Mouse (Mus musculus) gastrocnemius, postnatal 36 days (tissue): Measurements from ENCODE around the gene Dctn3. TPM values are rescaled to one million over a fixed set of nuclear protein-coding genes. Genes with fewer than 3 reads are reported as not detected.
A peak's percentile ranks its signal among the peaks of the same experiment; 100 is the strongest.
"Not testable (repeated sequence)": the region's sequence is repeated elsewhere in the genome, so short reads cannot be mapped to it uniquely, and the experiment has no call there.

Experiments used
- DNase-seq, 2 experiments: peaks; one replicate each; pipeline ENCODE4 v3.0.0; 2022
- intact Hi-C: fragments of 180-260 bp; cut with DNase I; formaldehyde crosslinking; loops from one replicate; pipeline ENCODE4 v1.15.1; 2025
- long read RNA-seq, 2 experiments: library from polyadenylated mRNA; stranded (forward); transcript quantifications; one replicate each; pipeline ENCODE4 v2.0.0; 2021
- total RNA-seq, 2 experiments: library from RNA; stranded (reverse); gene quantifications; 2 replicates each; pipeline ENCODE4 v1.2.3; 2021

Gene Dctn3
- total RNA-seq, result 10 to 100 TPM; 40.9 to 41.9 TPM
- long read RNA-seq, experiment 1, transcript Dctn3-201 (7 exons, 973 nt), result major isoform, 104 of 112 reads
- long read RNA-seq, experiment 1, partial matches to known transcripts, result 5 of 112 reads
- long read RNA-seq, experiment 1, other reads (novel, unspliced or antisense), result 3 of 112 reads
- long read RNA-seq, experiment 2, transcript Dctn3-201 (7 exons, 973 nt), result major isoform, 97 of 105 reads
- long read RNA-seq, experiment 2, partial matches to known transcripts, result 4 of 105 reads
- long read RNA-seq, experiment 2, other reads (novel, unspliced or antisense), result 2 of 105 reads

GRCm38 (mm10) chr4:41722918-41723351 lies at the start of gene Dctn3:
Gene Dctn3 (minus strand): TSS chr4:41723170.
- peak; percentile 72 to 77 for DNase-seq
- intact Hi-C loops, result no loop called here

DNA sequence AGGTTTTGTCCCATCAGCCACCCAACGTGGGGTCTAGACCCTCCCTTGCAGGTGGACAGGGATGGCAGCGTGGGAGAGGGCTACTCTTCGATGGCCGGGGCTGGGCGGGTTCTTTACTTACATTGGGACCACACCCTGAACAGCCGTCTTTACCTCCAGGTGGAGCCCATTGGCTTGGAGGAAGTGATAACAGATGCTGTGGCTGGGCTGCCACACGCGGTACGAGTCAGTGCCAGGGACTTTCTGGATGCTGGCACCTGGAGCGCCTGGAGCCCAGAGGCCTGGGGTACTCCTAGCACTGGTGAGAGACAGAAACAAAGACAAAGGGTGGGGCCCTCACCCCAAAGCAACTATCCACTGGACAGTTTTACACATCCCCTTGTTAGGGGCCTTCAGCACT lies 44.3 kb upstream of the Dctn3 start:
- DNase-seq, intact Hi-C loops: not testable (repeated sequence)

GRCm38 (mm10) chr4:41763176-41763575 lies 40.2 kb upstream of the Dctn3 start:
- DNase-seq, intact Hi-C loops: not testable (repeated sequence)

GRCm38 (mm10) chr4:41762688-41763114 lies 39.7 kb upstream of the Dctn3 start:
- intact Hi-C loops, result not testable (repeated sequence)
- peak; percentile 77 to 88 for DNase-seq

GRCm38 (mm10) chr4:41762099-41762687 lies 39.2 kb upstream of the Dctn3 start:
- intact Hi-C loops, result no loop called here
- DNase-seq, result no peak

DNA sequence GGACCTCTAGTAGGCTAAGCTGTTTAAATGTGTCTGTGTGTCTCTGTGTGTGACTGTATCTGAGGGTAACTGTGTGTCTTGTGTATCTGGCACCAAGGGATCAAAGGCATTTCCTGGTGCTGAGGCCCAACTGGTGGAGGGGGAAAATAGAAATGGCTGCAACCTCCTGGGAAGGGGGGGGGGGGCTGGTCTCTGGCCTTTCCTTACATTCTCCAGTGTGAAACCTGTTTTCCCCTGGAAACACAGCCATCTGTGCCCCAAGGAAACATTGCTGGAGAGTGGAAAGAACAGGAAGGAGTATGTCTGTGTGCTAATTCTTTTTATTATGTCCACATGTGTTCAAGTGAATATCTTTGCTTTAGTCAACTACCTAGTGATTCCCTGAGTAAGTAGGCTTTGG lies 38.7 kb upstream of the Dctn3 start:
- intact Hi-C loops, result no loop called here
- no peak for DNase-seq

- DNase-seq, result no peak
- intact Hi-C loops, result no loop called here
Observed at GRCm38 (mm10) chr4:41760911-41761310, 37.9 kb upstream of the Dctn3 start.

DNA sequence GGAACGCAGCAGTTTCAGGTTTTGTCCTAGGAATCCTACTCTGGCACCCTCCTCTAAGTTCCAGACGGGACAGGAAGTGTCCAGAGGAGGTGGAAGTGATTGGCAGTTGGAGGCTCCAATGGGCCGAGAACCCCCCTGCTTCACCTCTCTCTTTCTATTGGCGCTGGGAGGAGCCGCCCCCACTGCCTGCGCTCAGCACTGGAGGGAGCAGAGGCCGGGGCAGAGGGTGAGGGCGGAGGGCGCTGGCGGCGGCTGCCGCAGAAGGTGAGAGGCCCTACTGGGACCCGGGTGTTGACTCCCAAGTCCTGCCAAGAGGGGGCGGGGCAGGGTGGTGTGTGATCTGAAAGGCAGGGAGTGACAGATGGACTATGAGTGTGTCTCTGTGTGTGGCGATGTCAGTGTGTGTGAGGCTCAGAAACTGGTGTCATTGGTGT lies 37.3 kb upstream of the Dctn3 start:
- peak; percentile 86 to 92 for DNase-seq
- intact Hi-C loops, result no loop called here

DNA sequence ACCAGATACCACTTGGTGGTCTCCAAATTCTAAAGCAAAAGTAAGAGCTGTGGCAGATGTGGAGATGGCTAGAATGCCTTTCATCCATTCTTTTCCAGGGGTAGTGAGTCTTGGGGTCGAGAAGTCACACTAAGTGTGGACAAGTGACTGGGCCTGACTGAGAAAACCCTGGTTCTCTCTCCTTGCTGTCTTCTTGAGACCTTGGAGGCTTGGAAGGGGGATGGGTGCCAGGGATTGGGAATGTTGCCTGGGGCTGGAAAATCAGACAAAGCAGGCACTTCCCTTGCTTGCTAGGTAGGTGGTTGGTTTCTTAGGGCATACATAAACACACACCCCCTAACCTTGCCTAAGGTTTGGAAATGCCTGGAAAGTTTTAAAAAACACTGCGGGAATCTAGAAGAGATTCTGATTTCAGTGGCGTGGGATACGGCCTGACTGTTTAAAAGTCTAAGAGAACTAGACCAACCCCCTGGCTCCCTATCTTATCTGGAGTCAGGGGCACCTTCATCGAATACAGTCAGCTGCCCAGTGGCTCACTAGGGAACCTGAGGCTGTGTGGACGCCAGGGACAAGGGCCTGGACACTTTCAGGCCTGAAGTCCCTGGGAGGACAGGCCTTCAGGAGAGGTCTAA lies 36.8 kb upstream of the Dctn3 start:
- no peak for DNase-seq
- intact Hi-C loops, result no loop called here

DNA sequence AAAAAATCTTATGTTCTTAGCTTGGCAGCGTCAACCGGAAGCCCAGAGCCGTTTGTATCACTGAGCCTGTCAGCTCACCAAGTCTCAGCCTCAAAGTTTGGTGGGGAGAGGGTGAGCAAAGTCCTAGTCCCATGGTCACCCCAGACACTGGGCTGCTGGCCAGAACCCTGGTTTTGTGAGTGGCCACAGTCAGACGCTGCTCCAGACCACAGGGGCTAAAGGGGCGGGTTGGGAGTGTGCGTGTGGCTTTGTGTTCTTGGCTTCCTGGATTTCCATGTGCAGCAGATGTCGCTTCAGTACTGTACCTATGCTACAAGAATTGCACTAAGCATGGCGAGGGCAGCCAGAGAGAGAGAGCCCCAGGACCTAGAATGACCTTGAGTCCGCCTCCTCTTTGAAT lies 36.2 kb upstream of the Dctn3 start:
- DNase-seq, result no peak
- intact Hi-C loops, result no loop called here

DNA sequence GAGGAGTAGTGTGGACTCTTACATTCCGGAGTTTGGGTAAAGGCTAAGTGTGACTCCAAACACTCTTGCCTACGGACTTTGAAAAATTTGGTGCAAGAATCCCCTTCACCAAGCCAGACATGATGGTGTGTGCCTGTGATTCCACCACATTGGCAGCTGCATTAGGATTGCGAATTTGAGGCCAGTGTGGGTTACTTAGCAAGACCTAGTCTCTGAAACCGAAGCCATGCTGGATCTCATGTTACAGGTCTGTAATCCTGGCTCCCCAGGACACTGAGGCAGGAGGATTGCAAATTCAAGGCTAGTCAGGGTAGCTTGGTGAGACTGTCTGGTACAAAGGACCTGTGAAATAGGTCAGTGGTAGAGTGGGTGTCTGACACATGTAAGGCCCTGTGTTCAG lies 35.7 kb upstream of the Dctn3 start:
- no peak for DNase-seq
- intact Hi-C loops, result no loop called here

- DNase-seq, result no peak
- intact Hi-C loops, result no loop called here
Observed at GRCm38 (mm10) chr4:41758021-41758420, 35.1 kb upstream of the Dctn3 start.

DNA sequence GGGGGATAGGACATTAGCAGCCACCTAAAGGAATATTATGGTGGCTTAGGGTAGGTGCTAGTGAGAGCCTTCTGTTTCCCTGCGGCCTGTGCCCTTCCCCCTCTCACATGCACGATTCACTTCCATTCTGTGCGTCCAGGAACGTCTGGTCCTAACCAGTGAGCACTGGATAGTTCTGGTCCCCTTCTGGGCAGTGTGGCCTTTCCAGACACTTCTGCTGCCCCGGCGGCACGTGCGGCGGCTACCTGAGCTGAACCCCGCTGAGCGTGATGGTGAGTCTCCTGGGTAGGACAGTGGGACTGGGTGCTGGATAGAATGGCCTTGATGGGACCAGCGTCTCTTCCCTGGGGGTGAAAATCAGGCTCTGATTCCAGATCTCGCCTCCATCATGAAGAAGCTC lies 34.4 kb upstream of the Dctn3 start:
- intact Hi-C loops, result no loop called here
- DNase-seq, result no peak

GRCm38 (mm10) chr4:41756440-41756839 lies 33.5 kb upstream of the Dctn3 start:
- no peak for DNase-seq
- intact Hi-C loops, result no loop called here

DNA sequence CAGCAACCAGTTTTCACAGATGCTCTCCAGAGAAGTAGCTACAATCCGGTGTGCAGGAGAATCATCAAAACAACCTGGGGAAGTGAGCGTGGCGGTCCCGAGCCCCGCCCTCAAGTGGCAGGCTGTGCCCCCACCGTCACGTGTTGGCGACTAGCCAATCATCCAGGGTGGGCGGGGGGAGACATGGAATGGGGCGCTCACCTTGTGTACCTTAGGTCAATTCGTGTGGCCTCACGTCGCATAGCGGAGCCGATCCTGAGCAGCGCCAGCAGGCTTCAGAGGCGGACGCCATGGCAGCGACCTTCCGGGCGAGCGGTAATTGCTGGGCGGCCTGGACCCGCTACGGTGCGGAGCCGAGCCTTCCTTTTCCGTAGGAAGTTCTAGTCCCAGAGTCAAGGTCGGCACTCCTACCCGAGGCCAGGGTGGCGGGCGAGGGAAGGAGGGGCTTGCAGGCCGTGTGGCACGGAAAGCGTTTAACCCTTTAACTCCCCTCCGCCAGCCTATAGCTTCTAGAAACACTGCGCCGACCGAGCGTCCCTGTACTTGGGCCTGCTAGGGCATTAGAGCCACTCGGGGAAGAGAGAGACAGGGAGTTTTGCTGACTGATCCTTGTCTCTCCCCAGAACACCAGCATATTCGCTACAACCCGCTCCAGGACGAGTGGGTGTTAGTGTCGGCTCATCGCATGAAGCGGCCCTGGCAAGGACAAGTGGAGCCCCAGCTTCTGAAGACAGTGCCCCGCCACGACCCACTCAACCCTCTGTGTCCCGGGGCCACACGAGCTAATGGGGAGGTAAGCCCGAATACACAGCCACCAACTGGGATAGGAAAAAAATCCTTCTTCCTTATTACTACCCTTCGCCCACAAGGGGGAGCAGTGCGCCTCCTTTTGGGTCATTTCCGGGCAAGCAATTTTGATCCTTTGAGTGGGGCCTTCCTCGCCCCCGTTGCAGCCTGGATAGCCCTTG lies 32.7 kb upstream of the Dctn3 start, which contains the start of gene Sigmar1:
Gene Sigmar1, minus strand, starts transcription at position 820 of the 968 bp plus-strand sequence.
- peak; percentile 82 for DNase-seq
- intact Hi-C loops, result no loop called here

GRCm38 (mm10) chr4:41754797-41755337 lies 31.9 kb upstream of the Dctn3 start, which contains the start of gene Galt:
Gene Galt (plus strand): TSS chr4:41755228.
- no peak for DNase-seq
- intact Hi-C loops, result no loop called here

GRCm38 (mm10) chr4:41745021-41745420 lies 22.1 kb upstream of the Dctn3 start:
- DNase-seq, result no peak
- intact Hi-C loops, result no loop called here

DNA sequence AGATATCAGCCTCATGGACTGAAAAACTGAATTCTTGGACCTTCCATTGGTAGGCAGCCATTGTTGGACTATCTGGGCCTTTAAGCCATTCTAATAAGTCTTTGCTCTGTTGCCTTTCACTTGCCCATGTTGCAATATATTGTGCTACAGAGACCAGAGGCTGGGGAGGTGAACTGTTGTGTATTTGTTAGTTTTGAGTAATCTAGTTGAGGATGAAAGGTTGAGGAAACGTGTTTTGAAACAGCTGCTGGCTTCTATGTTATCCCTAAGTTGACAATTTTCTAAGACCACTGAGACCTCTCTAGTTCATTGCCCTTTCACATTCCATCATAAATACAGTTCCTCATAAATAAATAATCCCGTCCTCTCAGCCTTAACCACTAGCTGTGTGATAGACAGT lies 21.2 kb upstream of the Dctn3 start:
- intact Hi-C loops, result no loop called here
- DNase-seq, result no peak

GRCm38 (mm10) chr4:41741158-41741560 lies 18.2 kb upstream of the Dctn3 start:
- DNase-seq, result peak; percentile 88
- intact Hi-C loops, result no loop called here
